Mouse (Mus musculus) fibroblast of lung, adult 2 months (primary cell): ENCODE measurements around the gene Brd1.
"Not testable (repeated sequence)": the region's sequence is repeated elsewhere in the genome, so short reads cannot be mapped to it uniquely, and the experiment has no call there.

ENCODE experiments used
- DNase-seq: peaks from one replicate; pipeline ENCODE4 v3.0.0-alpha.2; 2011; ENCODE audit warnings: low read depth

Gene Brd1

DNA sequence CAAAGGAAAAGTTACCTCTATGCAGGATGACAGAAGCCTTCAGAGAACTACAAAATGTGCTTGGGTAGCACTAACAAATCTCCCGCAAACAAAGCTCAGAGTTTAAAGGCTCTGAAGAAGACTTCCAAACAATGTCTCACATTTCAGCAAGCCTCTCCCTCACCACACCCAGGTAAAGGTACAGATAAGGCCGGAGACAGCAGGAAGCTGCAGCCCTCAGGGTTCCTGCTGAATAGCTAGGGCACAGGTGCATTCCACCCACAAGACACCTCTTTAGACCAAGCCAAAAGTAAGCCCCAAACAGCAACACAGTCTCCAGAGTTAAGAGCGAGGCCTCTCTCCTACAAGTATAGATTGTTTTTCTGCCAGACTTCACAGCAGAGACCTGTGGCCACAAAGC is 3.3 kb downstream of the Brd1 start:
- no peak for DNase-seq

DNA sequence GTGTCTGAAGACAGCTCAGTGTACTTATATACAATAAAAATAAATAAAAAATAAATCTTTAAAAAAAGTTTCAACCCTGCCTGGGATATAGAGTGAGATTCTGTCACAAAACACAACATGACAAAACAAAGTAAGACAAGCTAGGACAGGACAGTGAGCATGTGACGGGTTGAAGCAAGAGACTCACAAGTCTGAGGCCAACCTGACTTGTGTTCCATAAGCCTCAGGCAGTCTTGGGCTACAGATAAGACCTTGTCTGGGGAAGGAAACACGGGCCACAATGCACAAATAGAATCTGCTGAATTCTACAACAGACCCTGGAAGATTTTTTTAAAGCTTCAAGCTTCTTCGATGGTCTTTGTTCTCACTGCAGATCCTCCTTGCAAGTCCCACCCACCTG is 6.8 kb downstream of the Brd1 start:
- no peak for DNase-seq

DNA sequence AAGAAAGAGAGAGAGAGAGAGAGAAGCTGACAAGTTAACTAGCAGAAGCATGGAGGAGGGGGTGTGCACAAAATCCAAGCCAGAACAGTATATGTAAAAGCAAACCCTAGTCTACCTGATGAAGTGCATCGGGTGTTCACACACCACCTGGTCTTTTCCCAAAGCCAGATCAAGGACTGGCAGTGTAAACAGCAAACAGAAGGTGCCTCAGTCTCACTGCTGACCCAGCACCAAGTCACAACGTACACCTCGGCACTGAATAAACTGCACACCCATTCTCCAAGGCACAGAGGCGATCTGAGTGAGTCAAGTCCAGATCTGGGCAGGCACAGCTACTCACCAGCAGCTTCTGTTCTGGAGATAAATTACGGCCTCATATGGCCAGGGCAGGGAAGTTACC is 9.0 kb downstream of the Brd1 start:
- no peak for DNase-seq

DNA sequence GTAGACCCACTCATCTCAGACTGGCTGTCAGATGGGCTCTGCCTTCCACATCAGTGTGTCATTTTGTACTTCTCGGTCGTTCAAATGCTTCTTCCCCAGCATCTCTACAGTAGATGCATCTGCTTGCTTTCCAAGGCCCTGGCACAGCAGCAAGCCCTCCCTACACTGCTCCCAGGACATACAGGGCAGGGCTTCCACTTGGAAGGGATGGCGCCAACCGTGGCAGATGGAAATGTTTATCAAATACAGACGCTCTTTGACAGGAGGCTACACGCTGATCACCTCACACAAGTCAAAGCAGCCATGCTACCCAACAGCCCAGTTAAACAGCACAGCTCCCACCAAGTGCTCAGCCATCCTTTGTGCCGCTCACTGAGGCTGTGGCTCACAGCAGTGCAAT is 9.7 kb downstream of the Brd1 start:
- DNase-seq = no peak

DNA sequence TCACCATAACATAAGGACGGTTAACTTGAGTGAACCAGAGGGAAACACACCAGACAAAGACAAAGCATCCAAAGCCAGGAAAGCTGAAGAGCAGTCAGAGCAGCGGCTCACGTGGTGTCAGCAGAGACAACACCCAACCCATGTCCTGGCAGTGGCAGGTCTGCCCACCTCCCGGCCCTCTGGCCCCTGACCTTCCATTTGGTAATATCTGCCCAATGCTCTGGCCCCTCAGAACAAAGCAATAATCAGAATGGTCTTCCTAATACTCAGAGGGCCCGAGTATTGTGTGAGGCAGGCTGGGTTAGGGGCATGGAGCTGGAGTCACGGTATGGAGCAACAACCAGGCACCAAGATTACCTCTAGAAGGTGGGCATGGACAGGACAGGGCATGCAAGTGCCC is 10.8 kb downstream of the Brd1 start:
- DNase-seq = no peak

DNA sequence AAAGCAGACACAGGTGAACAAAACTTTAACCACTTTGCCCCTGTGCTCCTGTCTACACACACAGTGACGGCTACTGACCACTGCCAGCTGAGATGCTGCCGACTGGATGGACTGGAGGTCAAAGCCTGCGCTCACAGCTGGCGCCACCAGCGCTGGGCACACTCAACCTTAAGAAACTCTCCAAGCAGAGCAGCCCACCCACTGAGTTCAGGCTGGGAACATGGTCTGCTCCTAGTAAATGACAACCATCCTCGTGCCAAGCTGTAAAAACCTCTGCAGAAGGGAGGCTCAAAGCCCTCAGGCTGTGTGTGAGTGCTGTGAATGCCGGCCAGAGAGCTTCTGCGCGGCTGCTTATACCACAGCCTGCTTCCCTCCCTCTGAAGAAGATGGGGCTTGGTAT is 16.8 kb downstream of the Brd1 start:
- no peak for DNase-seq

DNA sequence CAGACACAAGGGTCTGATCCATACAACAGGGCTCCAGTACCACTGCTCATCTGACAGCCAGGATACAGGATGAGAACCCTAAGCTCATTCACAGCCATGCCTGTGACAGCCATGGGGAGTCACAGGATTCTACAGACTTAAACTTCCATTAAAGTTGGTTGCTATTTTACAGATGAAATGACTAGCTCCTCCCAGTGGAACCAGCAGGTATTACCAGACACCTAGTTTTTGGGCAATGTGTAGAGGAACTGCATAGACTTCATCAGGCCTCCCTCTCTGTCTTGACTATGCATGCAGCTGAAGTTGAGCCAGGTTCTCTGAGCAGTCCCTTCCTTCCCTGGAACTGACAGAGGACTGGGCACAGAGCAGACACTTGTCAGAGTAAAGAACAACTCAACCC is 17.7 kb downstream of the Brd1 start:
- no peak for DNase-seq

DNA sequence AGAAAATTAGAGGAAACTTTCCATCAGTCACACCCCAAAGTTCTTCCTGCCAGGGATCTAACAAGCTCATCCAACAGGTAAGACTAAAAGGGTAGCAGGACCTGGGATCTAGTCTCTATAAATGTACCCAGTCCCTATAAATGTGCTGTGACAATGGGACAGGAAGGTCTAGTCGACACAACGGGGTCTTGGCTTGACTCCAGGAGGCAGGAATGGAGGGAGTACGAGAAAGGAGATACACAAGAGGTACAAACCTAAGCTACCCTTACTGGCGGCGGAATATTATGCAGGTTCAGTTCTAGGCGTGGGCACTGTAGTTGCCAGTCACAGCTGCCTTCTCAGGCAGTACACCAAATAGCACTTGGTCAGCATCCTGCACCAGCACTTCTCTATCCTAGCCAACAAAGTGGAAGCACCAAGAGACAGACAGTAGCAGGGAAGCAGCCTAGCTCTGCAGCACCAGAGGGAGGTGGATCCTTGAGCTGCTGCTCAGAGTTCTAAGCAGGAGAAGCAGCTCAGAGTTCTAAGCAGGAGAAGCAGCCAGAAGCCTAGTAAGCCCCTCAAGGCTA is 19.9 kb downstream of the Brd1 start:
- no peak for DNase-seq

DNA sequence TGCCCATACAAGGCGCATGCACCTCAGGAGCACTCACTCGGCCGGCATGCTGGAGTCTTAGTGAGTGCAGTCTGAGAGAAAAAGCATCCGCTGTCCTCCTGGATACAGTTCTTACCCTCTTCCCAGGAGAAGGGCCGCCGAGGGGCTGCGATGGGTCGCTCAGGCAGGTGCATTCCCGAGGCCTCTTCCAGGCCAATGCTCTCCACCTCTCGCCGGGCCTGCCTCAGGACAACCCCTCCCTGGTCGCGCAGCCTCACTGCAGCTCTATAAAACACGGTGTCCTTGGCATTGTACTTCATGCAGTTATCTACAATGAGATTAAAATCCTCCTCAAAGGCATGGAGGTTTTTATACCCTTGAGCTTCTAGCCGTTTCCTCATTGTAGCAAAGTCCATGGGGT is 21.5 kb downstream of the Brd1 start:
- no peak for DNase-seq

DNA sequence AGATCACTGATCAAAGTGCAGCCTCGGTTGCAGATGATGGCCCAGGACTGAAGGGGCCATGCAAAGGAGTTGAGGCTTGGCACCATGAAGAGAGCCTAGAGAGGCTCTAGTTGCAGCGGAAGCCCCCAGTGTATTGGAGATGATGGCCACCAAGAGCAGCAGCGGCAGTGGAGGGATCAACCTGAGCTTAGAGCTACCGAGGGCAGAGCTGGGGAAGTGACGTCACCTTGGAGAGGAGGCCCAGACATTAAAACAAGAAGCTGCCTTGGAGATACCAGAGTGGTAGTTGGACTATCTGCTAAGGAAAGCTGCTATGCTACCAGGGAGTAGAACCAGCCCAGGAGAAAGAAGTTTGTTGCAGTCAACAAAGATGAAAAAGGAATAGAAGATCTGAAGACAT is 24.2 kb downstream of the Brd1 start:
- no peak for DNase-seq

DNA sequence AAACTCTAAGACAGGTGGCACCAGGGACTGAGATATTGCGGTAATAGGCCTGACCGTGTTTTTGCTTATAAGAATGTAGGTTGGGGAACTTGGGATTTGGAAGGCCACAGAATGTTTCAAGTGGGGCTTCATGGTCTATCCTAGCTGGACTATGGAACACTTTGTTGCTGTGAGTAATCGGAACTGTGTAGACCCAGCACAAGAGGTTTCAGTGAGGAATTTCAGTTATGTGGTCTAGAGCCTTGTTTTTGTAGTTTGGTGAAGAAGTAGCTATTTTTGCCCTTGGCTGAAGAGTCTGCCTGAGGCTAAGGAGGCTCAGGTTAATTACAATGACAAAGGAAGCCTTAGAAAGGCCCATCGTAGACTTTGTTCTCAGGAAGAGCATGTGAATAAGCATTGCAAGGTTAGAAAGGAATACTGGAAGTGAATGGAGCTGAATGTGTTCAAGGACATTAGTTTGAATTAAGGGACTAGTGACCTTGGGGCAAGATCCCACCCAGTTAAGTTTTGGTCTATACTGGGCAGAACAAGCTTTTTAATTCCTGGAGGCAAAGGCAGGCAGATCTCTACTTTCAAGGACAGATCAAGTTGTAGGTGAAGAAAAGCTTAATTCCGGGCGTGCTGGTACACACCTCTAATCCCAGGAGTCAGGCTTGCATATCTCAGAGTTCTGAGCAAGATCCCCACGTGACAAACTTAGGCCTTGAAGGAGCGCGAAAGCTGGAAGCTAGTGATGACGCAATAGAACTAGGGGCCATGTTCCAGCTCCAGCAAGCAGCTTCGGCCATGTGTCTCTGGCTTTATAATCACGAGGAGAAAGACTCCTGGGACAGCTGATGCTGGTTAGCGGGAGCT is 25.1 kb downstream of the Brd1 start:
- DNase-seq = no peak

DNA sequence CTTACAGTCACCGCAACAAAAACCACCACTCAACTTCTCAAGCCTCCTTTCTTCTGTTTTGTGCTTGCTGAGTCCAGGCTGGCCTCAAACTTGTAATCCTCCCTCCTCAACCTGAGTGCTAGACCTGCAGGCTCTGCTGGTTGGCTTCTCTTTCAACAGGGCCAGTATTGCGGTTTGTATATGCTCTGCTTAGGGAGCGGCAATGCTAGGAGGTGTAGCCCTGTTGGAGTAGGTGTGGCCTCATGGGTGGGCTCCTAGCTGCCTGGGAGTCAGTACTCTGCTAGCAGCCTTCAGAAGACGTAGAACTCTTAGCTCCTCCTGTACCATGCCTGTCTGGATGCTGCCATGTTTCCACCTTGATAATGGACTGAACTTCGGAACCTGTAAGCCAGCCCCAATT is 25.8 kb downstream of the Brd1 start:
- no peak for DNase-seq

DNA sequence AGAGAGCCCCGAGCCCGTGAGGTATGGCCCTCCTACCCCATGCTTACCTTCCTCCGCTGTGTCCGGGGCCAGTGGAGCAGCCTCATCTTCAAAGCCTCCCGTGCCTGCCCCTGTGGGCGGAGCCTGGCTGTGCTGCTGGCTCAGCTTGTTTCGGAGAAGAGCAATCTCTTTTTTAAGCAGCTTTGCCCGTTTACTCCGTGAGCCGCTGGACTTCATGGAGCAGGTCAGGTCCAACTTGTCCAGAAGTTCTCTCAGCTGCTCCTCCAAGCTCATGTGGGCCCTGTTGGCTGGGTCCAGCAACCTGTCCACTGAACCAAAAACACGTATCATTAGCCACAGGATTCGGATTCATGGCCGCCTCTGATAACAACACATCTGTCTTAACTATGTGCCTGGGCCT is 27.0 kb downstream of the Brd1 start:
- not testable (repeated sequence) for DNase-seq

DNA sequence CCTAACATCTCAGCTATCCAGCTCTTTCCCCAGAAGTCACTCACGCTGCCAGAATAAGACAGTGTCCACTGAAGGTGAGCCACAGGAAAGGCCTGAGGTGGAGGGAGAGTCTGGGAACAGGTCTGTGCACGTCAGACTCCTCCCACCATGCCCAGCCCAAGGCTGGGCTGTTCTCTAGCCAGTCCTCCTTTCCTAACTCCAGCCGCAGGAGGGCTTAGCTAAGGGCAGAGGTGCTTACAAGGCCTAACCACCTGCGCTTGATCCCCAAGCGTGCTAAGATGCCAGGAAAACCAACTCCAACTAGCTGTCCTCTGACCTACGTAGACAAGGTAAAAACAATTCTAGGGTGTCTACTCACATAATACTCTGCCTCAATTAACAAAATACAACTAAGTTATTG is 27.7 kb downstream of the Brd1 start:
- DNase-seq = no peak

DNA sequence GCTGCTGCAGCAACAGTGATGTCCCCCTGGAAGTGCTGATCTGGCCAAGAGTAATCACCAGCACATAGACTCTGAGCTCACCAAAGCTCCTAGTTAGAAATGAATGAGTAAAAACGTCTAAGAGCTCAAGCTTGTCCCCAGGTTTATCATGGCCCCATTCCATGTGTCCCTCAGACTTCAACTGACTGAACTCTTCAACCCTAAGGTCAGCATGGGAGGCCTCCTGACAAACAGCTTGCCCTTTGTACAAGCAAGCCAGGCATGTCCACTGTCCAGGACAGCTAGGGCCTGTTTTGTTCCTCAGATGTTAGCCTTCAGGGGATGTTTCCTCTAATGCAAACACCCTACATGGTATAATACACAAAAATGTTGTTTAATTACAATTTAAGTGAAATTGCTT is 29.7 kb downstream of the Brd1 start:
- no peak for DNase-seq

DNA sequence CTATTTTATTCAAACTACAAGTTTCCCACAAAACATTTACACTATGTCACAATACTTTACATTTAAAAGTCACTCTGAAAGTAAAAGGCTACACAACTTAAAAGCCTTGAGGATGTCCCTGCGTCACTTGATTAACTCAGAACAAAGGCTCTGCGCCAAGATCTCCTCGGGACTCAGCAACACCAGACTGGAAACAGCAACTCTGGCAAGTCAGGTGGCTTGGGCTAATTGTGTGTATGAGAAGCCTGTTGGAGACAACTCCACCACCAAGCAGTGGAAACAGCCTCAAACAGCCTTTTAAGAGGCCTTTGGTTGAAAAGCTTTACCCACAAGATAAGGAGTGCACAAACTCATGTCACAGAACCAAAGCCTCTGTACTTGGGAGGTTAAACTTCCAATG is 31.5 kb downstream of the Brd1 start:
- peak; percentile 13 for DNase-seq

DNA sequence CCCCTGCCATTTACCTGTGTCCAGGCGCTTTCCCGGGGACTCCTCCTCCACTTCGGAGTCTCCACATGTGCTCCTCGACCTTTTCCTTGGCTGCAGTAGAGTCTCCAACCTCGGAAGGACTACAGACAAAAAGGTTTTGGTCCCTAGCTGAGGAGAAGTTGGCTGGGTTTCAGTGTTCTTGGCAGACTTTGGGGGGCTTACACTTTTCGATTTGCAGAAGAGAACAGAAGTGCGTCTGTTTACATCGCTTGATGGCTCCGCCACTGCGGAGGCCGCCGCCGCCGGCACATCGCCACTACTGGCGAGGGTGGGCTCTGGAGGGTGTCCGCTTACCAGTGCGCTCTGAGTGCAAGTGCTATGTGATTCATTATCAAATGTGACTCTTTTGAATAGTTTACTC is 33.3 kb downstream of the Brd1 start:
- DNase-seq = no peak

DNA sequence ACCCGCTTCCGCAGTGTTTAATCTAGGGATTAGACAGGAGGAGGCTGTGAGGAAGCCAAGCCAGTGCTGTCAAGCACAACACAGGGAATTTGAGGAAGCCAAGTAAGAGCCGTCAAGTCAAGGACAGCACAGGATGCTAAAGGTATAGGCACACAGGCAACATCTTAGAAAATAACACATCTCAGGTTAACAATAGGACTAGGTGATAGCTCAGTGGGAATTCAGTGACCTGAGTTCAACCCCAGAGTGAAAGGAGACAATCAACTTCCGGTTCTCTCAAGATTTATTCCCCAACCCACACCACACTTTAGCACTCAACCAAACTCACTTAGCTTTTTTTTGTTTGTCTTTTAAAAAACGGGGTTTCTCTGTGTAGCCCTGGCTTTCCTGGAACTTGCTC is 34.5 kb downstream of the Brd1 start:
- no peak for DNase-seq

DNA sequence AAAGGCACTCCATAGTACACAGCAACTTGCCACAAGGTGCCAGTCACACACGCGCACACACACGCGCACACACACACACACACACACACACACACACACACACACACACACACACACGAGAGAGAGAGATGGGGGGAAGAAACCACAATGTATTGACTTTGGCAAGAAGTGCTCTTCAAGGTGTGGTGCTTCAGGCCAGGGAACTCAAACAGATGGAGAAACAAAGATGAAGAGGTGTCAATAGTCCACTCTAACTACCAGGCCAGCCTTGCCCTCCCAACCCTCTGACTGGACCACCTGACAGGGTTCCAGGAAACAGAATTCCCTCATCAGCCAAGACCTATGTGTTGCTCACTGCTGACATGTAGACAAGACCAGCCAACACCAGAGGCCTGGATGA is 36.4 kb downstream of the Brd1 start:
- DNase-seq = no peak

DNA sequence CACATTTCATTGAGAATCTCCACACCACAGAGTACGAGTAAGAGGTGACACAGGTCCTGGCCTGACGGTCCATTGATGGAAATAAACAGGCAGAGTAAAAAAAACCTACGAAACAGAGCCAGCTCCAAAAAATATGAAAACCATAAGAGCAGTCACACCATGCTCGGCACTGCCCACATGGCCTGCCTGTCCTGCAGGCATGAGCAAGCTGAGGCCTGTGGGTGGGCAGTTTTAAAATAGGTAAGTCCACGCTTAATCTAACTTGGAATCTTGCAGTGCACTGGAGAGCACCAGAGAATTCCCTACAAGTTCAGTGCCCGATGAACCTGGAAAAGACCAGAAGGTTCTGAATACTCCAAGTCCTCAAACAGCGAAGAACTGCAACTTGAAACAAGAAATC is 38.0 kb downstream of the Brd1 start:
- DNase-seq = no peak

DNA sequence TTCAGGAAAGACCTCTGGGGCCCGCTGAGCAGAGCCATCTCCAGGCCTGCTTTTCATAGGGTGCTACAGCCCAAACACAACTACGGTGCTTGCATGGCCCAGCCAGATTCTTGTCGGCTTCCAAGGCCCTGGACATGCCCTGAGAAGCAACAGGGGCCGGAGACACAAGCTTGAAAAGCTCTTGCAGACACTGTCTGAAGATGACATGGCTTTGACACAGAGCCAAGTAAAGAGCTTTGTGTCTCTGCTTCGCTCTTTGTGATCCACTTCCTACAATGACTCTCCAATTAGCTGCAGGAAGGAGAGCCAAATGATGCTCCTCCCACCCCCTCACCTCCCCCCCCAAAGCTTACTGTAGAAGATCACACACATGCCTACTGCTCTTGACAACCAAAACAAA is 40.0 kb downstream of the Brd1 start:
- DNase-seq = no peak

DNA sequence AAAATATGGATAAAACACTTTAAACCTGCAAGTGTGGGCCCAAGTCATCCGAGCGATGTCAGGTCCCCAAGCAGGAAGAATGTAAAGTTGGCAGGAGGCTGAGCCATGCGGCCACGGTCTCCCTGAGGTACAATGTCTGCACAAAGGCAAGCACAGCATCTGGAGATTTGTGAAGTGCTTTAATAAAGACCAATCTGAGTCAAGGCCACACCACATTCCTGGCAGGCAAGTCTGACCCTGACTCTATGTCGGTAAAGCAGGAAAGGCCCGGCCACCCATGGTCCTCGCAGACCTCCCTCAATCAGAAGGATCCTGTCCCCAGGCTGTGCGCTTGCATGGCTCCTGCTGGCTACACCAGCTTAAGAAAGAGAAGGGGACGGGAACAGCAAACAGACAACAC is 41.3 kb downstream of the Brd1 start:
- DNase-seq = no peak

DNA sequence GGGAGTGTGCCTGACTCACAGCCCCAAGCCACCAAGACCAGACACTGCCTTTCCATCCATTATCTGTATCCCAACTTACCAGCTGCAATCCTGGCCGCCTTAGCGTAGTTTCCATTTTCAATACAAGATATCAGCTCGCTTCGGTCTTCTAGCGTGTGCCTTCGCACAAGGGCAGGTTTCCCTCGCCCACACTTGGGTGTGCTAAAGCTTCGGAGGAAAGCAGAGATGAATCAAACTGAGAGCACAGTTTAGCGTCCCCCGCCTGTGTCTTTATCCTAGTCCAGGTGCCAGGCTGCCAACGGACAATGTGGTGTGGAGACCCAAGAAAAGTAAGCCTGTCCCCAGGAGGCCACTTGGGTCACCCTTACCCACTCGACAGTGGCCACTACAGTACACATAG is 42.9 kb downstream of the Brd1 start:
- no peak for DNase-seq

DNA sequence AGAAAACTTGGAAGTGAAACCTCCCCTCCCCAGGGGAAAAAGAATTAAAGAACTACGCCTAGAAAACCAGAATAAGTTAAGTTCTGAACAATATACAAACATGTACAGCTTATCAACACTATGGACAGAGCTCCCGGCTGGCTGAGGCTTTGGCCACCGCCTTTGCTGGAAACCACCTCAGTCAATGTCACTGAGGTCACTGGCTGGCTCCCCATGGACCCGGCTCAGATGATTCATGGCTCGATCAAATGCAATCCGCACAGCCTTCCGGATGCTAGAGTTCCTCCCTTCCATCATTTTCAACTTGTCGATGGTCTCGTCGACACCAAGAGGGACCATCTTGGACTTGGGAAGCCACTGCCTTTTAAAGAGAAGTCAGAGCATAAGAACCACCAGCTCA is 45.9 kb downstream of the Brd1 start:
- DNase-seq = no peak
